Mouse (Mus musculus) G1E (cell line): ENCODE data around the gene Gm16485. TPM values are rescaled to one million over a fixed set of nuclear protein-coding genes. Genes with fewer than 3 reads are reported as not detected.

Experiments
- ATAC-seq: 2 replicates; pipeline ENCODE4 v1.8.0; 2016; ENCODE audit warnings: mild to moderate bottlenecking; ENCODE audit not compliant: insufficient number of reproducible peaks, poor library complexity, low FRiP score, severe bottlenecking; ENCODE audit errors: extremely low read depth
- DNase-seq: peaks from one replicate; pipeline ENCODE4 v3.0.0; 2012; ENCODE audit warnings: low spot score
- H3K27me3 ChIP-seq: 2 replicates; pipeline ENCODE4 v1.6.1; 2012; ENCODE audit warnings: mild to moderate bottlenecking, low read length, inconsistent platforms; ENCODE audit not compliant: insufficient read depth
- H3K36me3 ChIP-seq: replicated peaks from 2 replicates; pipeline ENCODE3; 2012; ENCODE audit warnings: mild to moderate bottlenecking, inconsistent platforms
- H3K4me1 ChIP-seq: 2 replicates; pipeline ENCODE4 v1.6.1; 2012; ENCODE audit warnings: low read depth, low read length, inconsistent platforms, mixed read lengths; ENCODE audit not compliant: insufficient read depth
- H3K4me3 ChIP-seq: 2 replicates; pipeline ENCODE4 v1.5.1; 2012; ENCODE audit warnings: low read depth, mild to moderate bottlenecking, inconsistent platforms, low read length, moderate library complexity, mixed read lengths
- H3K9me3 ChIP-seq: replicated peaks from 2 replicates; pipeline ENCODE4 v1.6.1; 2012; ENCODE audit warnings: inconsistent platforms
- CTCF ChIP-seq: IDR thresholded peaks from 2 replicates; pipeline ENCODE4 v1.5.1; 2012; ENCODE audit warnings: low read depth, low read length, inconsistent platforms, mixed read lengths
- GATA1 ChIP-seq: IDR thresholded peaks from 2 replicates; pipeline ENCODE4 v1.6.1; 2012; ENCODE audit warnings: borderline replicate concordance, low read length, inconsistent platforms, mixed read lengths
- GATA2 ChIP-seq: IDR thresholded peaks from 2 replicates; pipeline ENCODE4 v1.6.1; 2012; ENCODE audit warnings: low read depth, low read length, inconsistent platforms, borderline replicate concordance
- POLR2AphosphoS5 ChIP-seq: IDR thresholded peaks from 2 replicates; pipeline ENCODE4 v1.6.1; 2012; ENCODE audit warnings: low read depth, low read length, inconsistent platforms; ENCODE audit not compliant: insufficient replicate concordance
- TAL1 ChIP-seq: conservative IDR thresholded peaks from 2 replicates; pipeline ENCODE4 v1.6.1; 2012; ENCODE audit warnings: low read depth, low read length, inconsistent platforms, mixed read lengths
- polyA plus RNA-seq: library from polyadenylated mRNA; stranded (reverse); fragments of >175 nt; gene quantifications from 2 replicates; pipeline ENCODE4 v1.2.3, GENCODE M21; 2012
- total RNA-seq, 2 experiments: library from RNA; stranded (forward) in 1 of 2; stranded (reverse) in 1 of 2; fragments of 200-1000 nt in 1 of 2; fragments of >200 nt in 1 of 2; fragmentation: Nextera tagmentation in 1 of 2; gene quantifications; 2 replicates each; pipeline ENCODE4 v1.2.3; 2014 to 2017

Gm16485 gene
- total RNA-seq (2014; fragmentation: Nextera tagmentation) (not detected in 2 replicates), total RNA-seq (2017) (0.05 TPM in 1 of 2 replicates, not detected in the other), polyA plus RNA-seq (not detected in 2 replicates)

DNA sequence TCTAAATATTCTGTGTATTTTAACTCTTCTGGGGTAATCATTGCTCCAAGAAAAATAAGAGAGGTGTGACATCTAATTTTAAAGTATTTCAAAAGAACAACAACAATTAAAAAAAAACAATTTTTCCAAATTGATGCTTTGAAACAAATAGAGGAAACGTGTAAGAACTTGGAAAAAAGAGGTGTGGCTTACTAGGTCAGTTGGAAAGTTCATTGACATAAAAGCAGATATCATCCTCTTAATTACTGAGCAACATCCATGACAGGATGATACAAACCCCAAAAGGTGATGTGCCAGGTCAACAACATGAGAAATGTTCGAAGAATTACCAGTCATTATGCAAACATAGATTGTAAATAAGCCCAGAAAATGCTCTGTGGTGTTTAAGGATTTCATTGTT is at the start of gene Gm16485:
Gene Gm16485, plus strand, starts transcription at position 301 of the 400 bp plus-strand sequence.
- no peak for DNase-seq
- Histone ChIP-seq H3K27me3 (no peaks in the 10 kb centered on the region), H3K4me3 (no peak within 1 kb of the TSS), H3K4me1 (no peaks in the 10 kb centered on the region), H3K9me3 (no peaks in the 10 kb centered on the region), H3K36me3 (no peaks in the 10 kb centered on the region)
- no peak for ATAC-seq
- TF ChIP-seq GATA1 (no peak), POLR2AphosphoS5 (no peak)

DNA sequence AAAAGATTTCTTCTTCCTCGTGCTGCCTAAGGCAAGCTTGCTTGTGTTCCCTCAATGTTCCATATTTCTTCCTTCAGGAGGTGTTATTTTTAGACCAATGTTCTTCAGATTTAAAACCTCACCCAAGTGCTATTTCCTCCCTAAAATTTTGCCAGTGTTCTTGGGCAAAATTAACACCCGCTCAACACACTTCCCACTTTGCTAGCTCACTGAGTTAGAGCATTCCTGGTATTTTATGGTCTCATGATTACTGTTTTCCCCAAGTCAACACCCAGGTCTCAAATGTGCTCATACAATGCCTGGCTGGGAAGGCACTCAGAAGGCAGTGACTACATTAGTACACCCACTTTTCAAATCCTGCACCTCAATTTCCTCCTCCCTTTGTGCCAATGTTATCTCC is 44.0 kb upstream of the Gm16485 start:
- no peaks in the 10 kb centered on the region for H3K4me1 ChIP-seq
- no peaks in the 10 kb centered on the region for H3K9me3 ChIP-seq
- DNase-seq, result no peak
- no peaks in the 10 kb centered on the region for H3K27me3 ChIP-seq
- no peak for ATAC-seq
- no peak overlapping the region for H3K4me3 ChIP-seq
- TF ChIP-seq GATA2, result no peak
- no peak for TF ChIP-seq TAL1
- TF ChIP-seq CTCF, result no peak
- TF ChIP-seq POLR2AphosphoS5, result no peak
- TF ChIP-seq GATA1, result no peak
- no peaks in the 10 kb centered on the region for H3K36me3 ChIP-seq

DNA sequence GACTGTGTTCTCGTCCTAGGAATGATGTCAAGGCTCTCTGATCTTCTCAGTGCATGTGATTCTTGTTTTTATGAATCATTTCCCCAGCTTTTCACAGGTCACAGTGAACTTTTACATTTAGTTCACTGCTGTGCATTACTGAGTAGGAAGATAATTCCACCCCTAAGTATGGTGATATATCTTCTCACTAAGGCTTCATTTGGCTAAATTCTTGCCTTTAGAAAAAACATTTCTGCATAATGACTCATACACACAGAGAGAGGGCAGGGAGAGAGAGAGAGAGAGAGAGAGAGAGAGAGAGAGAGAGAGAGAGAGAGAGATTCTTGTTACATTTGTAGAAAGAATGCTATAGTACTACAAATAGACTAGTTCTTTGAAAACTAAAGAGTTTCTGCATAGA is 33.8 kb upstream of the Gm16485 start:
- ATAC-seq, result no peak
- DNase-seq, result no peak

DNA sequence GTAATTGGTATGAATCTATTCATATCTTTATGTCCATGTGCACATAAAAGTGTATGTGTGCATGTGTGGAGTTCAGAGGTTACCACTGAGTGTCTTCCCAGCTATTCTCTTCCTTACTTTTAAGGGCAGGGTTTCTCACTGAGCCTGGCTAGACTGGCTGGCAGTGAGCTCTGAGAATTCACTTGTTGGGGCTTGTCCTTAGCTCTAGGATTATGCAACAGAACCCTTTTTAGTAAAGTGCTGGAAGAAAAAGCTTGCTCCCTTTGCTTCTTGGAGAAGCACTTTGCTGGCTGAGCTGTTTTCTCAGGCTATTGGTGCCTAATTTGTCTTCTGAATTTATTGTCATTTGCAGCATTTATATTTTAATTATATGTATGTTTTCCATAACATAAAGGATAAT is 18.3 kb upstream of the Gm16485 start:
- no peak for TF ChIP-seq TAL1
- no peak for TF ChIP-seq GATA2
- no peak for TF ChIP-seq POLR2AphosphoS5
- TF ChIP-seq CTCF, result no peak
- H3K4me3 ChIP-seq, result no peak overlapping the region
- H3K4me1 ChIP-seq, result no peaks in the 10 kb centered on the region
- no peak for DNase-seq
- ATAC-seq, result no peak
- no peaks in the 10 kb centered on the region for H3K9me3 ChIP-seq
- H3K36me3 ChIP-seq, result no peaks in the 10 kb centered on the region
- no peaks in the 10 kb centered on the region for H3K27me3 ChIP-seq

More for the DNA sequence above, 33.8 kb upstream of the Gm16485 start:
- Histone ChIP-seq H3K4me1 (no peaks in the 10 kb centered on the region), H3K4me3 (no peak overlapping the region), H3K9me3 (no peaks in the 10 kb centered on the region), H3K27me3 (no peaks in the 10 kb centered on the region), H3K36me3 (no peaks in the 10 kb centered on the region)
- TF ChIP-seq GATA2 (no peak), CTCF (no peak), POLR2AphosphoS5 (no peak), TAL1 (no peak), GATA1 (no peak)

DNA sequence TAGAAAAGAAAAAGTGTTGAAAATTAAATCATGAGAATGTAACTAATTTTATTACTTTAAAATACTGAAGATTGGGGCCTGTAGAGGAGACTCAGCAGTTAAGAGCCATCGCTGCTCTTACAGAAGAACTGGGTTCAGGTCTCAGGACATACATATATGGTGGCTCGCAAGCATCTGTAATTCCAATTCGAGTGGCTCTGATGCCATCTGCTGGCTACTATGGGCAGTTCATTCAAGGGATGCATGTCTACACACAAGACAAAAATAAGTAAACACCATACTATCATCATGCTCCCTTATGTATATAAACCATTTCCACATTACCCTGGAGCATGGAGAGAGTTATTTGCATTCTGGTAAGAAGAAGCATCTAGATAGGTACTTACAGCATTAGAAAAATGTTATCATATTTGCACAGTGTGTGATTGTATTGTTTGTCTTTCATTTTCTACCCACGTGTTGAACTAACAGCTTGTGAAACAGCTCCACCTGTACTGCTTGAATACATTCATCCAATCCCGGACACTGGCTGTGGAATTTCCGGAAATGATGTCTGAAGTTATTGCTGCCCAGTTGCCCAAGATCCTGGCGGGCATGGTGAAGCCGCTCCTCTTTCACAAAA is 7.0 kb upstream of the Gm16485 start:
- no peaks in the 10 kb centered on the region for H3K36me3 ChIP-seq
- H3K9me3 ChIP-seq, result no peaks in the 10 kb centered on the region
- DNase-seq (no peak), ATAC-seq (no peak; the same call in 1 of the 2 replicates)
- no peaks in the 10 kb centered on the region for H3K4me1 ChIP-seq
- no peak overlapping the region for H3K4me3 ChIP-seq
- no peaks in the 10 kb centered on the region for H3K27me3 ChIP-seq
- TF ChIP-seq GATA2 (no peak), POLR2AphosphoS5 (no peak), GATA1 (no peak), CTCF (no peak), TAL1 (no peak)

DNA sequence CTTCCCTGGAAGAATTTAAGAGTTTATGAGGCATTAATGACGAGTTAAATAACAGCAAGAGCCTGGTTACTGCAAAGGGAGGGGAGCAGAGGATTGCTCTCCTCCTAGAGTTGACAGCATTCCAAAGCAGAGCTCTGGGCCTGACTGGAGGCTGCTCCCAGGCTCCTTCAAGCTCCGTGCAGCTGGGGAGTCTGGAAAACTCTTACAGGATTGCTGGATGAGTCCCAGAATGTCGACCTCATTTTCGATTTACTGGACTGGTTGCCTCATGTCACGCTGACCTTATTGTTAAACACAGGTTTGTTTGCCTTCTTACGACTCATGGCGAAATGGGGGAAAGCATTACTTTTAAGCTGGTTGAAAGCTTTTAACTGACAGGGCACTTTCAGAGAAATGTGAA is 1.4 kb upstream of the Gm16485 start:
- Histone ChIP-seq H3K4me1 (no peaks in the 10 kb centered on the region), H3K9me3 (no peaks in the 10 kb centered on the region), H3K36me3 (no peaks in the 10 kb centered on the region), H3K27me3 (no peaks in the 10 kb centered on the region), H3K4me3 (no peak overlapping the region)
- ATAC-seq (no peak), DNase-seq (no peak)
- TF ChIP-seq CTCF (no peak), TAL1 (no peak), POLR2AphosphoS5 (no peak), GATA1 (no peak), GATA2 (no peak)
